Mouse (Mus musculus): ENCODE data around the gene Ints11.

DNA sequence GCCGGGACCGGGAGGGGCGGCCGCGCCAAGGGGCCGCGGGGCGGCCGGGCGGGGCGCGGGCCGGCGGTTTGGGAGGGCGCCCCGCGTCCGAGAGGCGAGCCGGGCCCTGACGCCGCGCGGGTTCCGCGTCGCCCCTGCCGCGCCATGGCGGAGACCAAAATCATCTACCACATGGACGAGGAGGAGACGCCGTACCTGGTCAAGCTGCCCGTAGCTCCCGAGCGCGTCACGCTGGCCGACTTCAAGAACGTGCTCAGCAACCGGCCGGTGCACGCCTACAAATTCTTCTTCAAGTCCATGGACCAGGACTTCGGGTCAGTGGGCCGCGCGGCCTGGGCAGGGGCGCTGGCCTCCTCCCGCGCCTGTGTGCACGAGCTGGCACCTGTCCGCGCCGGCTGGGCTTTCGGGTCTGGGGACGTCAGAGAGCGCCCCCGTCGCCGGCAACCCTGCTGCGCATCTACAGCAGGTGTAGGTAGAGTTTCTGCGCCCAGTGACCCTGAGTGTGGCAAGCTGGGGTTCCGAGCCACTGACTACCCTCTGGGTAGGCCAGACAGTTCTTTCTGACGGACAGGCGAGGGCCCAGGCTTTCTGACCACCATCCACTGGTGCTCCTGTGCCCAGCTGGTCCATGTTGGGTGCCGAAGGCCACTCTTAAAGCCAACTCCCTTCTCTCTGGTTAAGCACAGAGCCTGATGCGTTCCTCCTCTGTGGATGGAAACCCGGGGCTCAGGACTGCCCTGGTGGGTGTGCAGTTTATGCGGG, 21.6 kb upstream of the Ints11 start:
- TF ChIP-seq CTCF (IDR thresholded peaks at IDR 0.05; ENCODE audit: insufficient read depth, low read depth, low read length) (no peak), POLR2A (IDR thresholded peaks at IDR 0.05; ENCODE audit: insufficient read depth, low read depth, low read length) (no peak)

All from olfactory bulb, adult 2 months (tissue).